Mouse (Mus musculus) embryonic facial prominence, embryonic 11.5 days (tissue): ENCODE measurements around the gene Mgll. TPM values are rescaled to one million over a fixed set of nuclear protein-coding genes. Genes with fewer than 3 reads are reported as not detected.

ENCODE experiments used
- ATAC-seq: fragments of 200-750 bp; cut with Nextera tagmentation; replicated peaks from 2 replicates; pipeline ENCODE4 v1.8.0; 2017; ENCODE audit warnings: low read depth; ENCODE audit not compliant: insufficient number of reproducible peaks, low FRiP score, low TSS enrichment
- DNase-seq: peaks from one replicate; pipeline ENCODE4 v3.0.0-alpha.2; 2015; ENCODE audit warnings: low spot score
- H3K27ac ChIP-seq: fragments of 300-500 bp; sonication (generic); replicated peaks from 2 replicates; pipeline ENCODE4 v1.5.1; 2014; ENCODE audit warnings: mild to moderate bottlenecking, low read depth, low read length, control low read depth
- H3K27me3 ChIP-seq: fragments of 300-500 bp; sonication (generic); 2 replicates; pipeline ENCODE4 v1.6.1; 2014; ENCODE audit warnings: mild to moderate bottlenecking, low read length, moderate library complexity, mixed read lengths; ENCODE audit not compliant: control insufficient read depth, insufficient read depth
- H3K36me3 ChIP-seq: fragments of 300-500 bp; sonication (generic); replicated peaks from 2 replicates; pipeline ENCODE4 v1.6.1; 2014; ENCODE audit warnings: low read depth, mild to moderate bottlenecking, low read length, moderate library complexity, mixed read lengths; ENCODE audit not compliant: control insufficient read depth, insufficient read depth
- H3K4me1 ChIP-seq: fragments of 300-500 bp; sonication (generic); 2 replicates; pipeline ENCODE4 v1.6.1; 2014; ENCODE audit warnings: low read length, mixed read lengths; ENCODE audit not compliant: control insufficient read depth, insufficient read depth
- H3K4me2 ChIP-seq: fragments of 300-500 bp; sonication (generic); 2 replicates; pipeline ENCODE4 v1.6.1; 2014; ENCODE audit warnings: low read depth, mild to moderate bottlenecking, control low read depth, low read length, moderate library complexity
- H3K4me3 ChIP-seq: fragments of 300-500 bp; sonication (generic); 2 replicates; pipeline ENCODE4 v1.5.1; 2014; ENCODE audit warnings: low read depth, low read length, control low read depth
- H3K9ac ChIP-seq: fragments of 300-500 bp; sonication (generic); replicated peaks from 2 replicates; pipeline ENCODE4 v1.6.1; 2014; ENCODE audit warnings: mild to moderate bottlenecking, control low read depth, low read length
- H3K9me3 ChIP-seq: fragments of 300-500 bp; sonication (generic); replicated peaks from 2 replicates; pipeline ENCODE4 v1.6.1; 2016; ENCODE audit warnings: mild to moderate bottlenecking, low read length, inconsistent platforms, mixed read lengths; ENCODE audit not compliant: control insufficient read depth
- WGBS: fragments of 180-500 bp; shearing (Covaris S2); extraction: QIAGEN DNeasy Blood & Tissue Kit; methylation state at CpG from one replicate; pipeline ENCODE4 v1.1.7; 2014; 5-methylcytosine and 5-hydroxymethylcytosine counted together
- polyA plus RNA-seq: library from polyadenylated mRNA; unstranded; fragments of >200 nt; fragmentation: Nextera tagmentation; extraction: Ambion mirVana; gene quantifications from 2 replicates; pipeline ENCODE4 v1.2.1, GENCODE M21; 2014

Gene Mgll
- polyA plus RNA-seq, 1 experiment from 2014 or later, result 3.0 TPM

- no peak overlapping the region for H3K9ac ChIP-seq
- no peaks in the 10 kb centered on the region for H3K4me1 ChIP-seq
- ATAC-seq (no peak), DNase-seq (no peak)
- H3K9me3 ChIP-seq, result no peaks in the 10 kb centered on the region
- H3K27me3 ChIP-seq, result no peaks in the 10 kb centered on the region
- H3K36me3 ChIP-seq, result no peaks in the 10 kb centered on the region
- no peak overlapping the region for H3K27ac ChIP-seq
- WGBS, result 73% methylated on average over 3 of the region's 3 CpGs
- H3K4me3 ChIP-seq, result no peak overlapping the region
- H3K4me2 ChIP-seq, result no peak overlapping the region
Observed at GRCm38 (mm10) chr6:88688712-88689111, 35.5 kb upstream of the Mgll start.

- no peaks in the 10 kb centered on the region for H3K9me3 ChIP-seq
- H3K4me3 ChIP-seq, result no peak overlapping the region
- no peak for DNase-seq
- no peaks in the 10 kb centered on the region for H3K27me3 ChIP-seq
- no peak overlapping the region for H3K9ac ChIP-seq
- ATAC-seq, result no peak
- H3K4me1 ChIP-seq, result no peaks in the 10 kb centered on the region
- no peaks in the 10 kb centered on the region for H3K36me3 ChIP-seq
- H3K27ac ChIP-seq, result no peak overlapping the region
- no peak overlapping the region for H3K4me2 ChIP-seq
- 69% methylated on average over 3 of the region's 3 CpGs for WGBS
Observed at GRCm38 (mm10) chr6:88690211-88690610, 34.0 kb upstream of the Mgll start.

GRCm38 (mm10) chr6:88691361-88691760 is 32.9 kb upstream of the Mgll start:
- ATAC-seq (no peak), DNase-seq (no peak)
- 72% methylated on average over 2 of the region's 2 CpGs for WGBS
- no peak overlapping the region for H3K9ac ChIP-seq
- H3K4me1 ChIP-seq, result no peaks in the 10 kb centered on the region
- no peak overlapping the region for H3K4me3 ChIP-seq
- H3K36me3 ChIP-seq, result no peaks in the 10 kb centered on the region
- no peak overlapping the region for H3K4me2 ChIP-seq
- H3K27me3 ChIP-seq, result no peaks in the 10 kb centered on the region
- no peak overlapping the region for H3K27ac ChIP-seq
- no peaks in the 10 kb centered on the region for H3K9me3 ChIP-seq

GRCm38 (mm10) chr6:88702887-88703286 is 21.3 kb upstream of the Mgll start:
- no peak overlapping the region for H3K4me2 ChIP-seq
- WGBS, result 85% methylated on average over 1 of the region's 1 CpGs
- H3K9ac ChIP-seq, result no peak overlapping the region
- ATAC-seq (no peak), DNase-seq (no peak)
- no peaks in the 10 kb centered on the region for H3K27me3 ChIP-seq
- H3K4me1 ChIP-seq, result no peaks in the 10 kb centered on the region
- no peaks in the 10 kb centered on the region for H3K36me3 ChIP-seq
- no peaks in the 10 kb centered on the region for H3K9me3 ChIP-seq
- H3K4me3 ChIP-seq, result no peak overlapping the region
- H3K27ac ChIP-seq, result no peak overlapping the region

GRCm38 (mm10) chr6:88703731-88704130 is 20.5 kb upstream of the Mgll start:
- Histone ChIP-seq H3K36me3 (no peaks in the 10 kb centered on the region), H3K4me3 (no peak overlapping the region), H3K27me3 (no peaks in the 10 kb centered on the region), H3K9ac (no peak overlapping the region), H3K4me1 (no peaks in the 10 kb centered on the region), H3K4me2 (no peak overlapping the region), H3K27ac (no peak overlapping the region), H3K9me3 (no peaks in the 10 kb centered on the region)
- 83% methylated on average over 5 of the region's 5 CpGs for WGBS
- no peak for DNase-seq
- no peak for ATAC-seq

- Histone ChIP-seq H3K4me1 (no peaks in the 10 kb centered on the region), H3K4me2 (no peak overlapping the region), H3K27me3 (no peaks in the 10 kb centered on the region), H3K27ac (no peak overlapping the region), H3K36me3 (no peaks in the 10 kb centered on the region), H3K4me3 (no peak overlapping the region), H3K9ac (no peak overlapping the region), H3K9me3 (no peaks in the 10 kb centered on the region)
- 77% methylated on average over 8 of the region's 8 CpGs for WGBS
- no peak for ATAC-seq
- DNase-seq, result no peak
Observed at GRCm38 (mm10) chr6:88708401-88709278, 15.6 kb upstream of the Mgll start.

GRCm38 (mm10) chr6:88709279-88709575 is 15.0 kb upstream of the Mgll start:
- ATAC-seq, result no peak
- no peak overlapping the region for H3K4me3 ChIP-seq
- H3K4me2 ChIP-seq, result no peak overlapping the region
- H3K36me3 ChIP-seq, result no peaks in the 10 kb centered on the region
- no peak overlapping the region for H3K27ac ChIP-seq
- H3K9ac ChIP-seq, result no peak overlapping the region
- 71% methylated on average over 1 of the region's 1 CpGs for whole genome bisulfite sequencing
- H3K27me3 ChIP-seq, result no peaks in the 10 kb centered on the region
- no peaks in the 10 kb centered on the region for H3K4me1 ChIP-seq
- no peak for DNase-seq
- no peaks in the 10 kb centered on the region for H3K9me3 ChIP-seq

- Histone ChIP-seq H3K36me3 (no peaks in the 10 kb centered on the region), H3K4me2 (no peak overlapping the region), H3K9ac (no peak overlapping the region), H3K4me1 (no peaks in the 10 kb centered on the region), H3K27ac (no peak overlapping the region), H3K4me3 (no peak overlapping the region), H3K27me3 (no peaks in the 10 kb centered on the region), H3K9me3 (no peaks in the 10 kb centered on the region)
- 78% methylated on average over 3 of the region's 3 CpGs for WGBS
- DNase-seq (no peak), ATAC-seq (no peak)
Observed at GRCm38 (mm10) chr6:88711313-88711712, 12.9 kb upstream of the Mgll start.
